In the genomic region with DNA sequence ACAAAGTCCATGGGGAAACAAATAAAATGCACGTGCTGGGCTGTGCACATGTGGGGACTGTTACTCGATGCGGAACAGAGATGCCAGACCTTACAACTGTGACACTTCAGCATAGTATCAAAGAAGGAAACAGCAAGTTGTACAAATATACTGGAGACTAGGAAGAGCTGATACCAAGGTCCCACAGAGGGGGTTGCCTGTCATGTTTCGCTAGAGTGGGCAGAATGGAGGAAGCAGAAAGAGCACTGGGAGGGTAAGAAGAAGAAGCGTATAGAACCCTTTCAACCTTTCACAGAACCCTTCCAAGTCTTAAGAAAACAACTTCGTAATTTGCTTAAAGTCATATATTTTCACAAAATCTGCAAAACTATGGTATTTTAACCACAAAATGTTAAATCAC, we compare ENCODE assay signal across 21 mouse cellular contexts.
"Had no signal": no experiment of that assay in that cellular context is flagged by ENCODE, and none has a peak within 500 bp of the region (broad histone marks: within the 10 kb centered on the region; RNA-seq: fewer than 3 reads in every experiment).

No protein-coding gene starts in this region.

- H3K4me2 ChIP-seq: kidney, embryonic 15.5 days; limb, embryonic 12.5 days; limb, embryonic 15.5 days; liver, embryonic 12.5 days; liver, embryonic 15.5 days; midbrain, embryonic 12.5 days; midbrain, embryonic 15.5 days; neural tube, embryonic 12.5 days; neural tube, embryonic 15.5 days; stomach, embryonic 15.5 days had no signal

- H3K27me3 ChIP-seq: kidney, embryonic 15.5 days; limb, embryonic 12.5 days; limb, embryonic 15.5 days; liver, embryonic 12.5 days; liver, embryonic 15.5 days; midbrain, embryonic 12.5 days; midbrain, embryonic 15.5 days; neural tube, embryonic 12.5 days; neural tube, embryonic 15.5 days; stomach, embryonic 15.5 days had no signal

- H3K4me3 ChIP-seq: kidney, embryonic 15.5 days; limb, embryonic 12.5 days; limb, embryonic 15.5 days; liver, embryonic 12.5 days; liver, embryonic 15.5 days; midbrain, embryonic 12.5 days; midbrain, embryonic 15.5 days; neural tube, embryonic 12.5 days; neural tube, embryonic 15.5 days; stomach, embryonic 15.5 days had no signal

- H3K4me1 ChIP-seq: limb, embryonic 15.5 days; liver, embryonic 12.5 days; liver, embryonic 15.5 days; midbrain, embryonic 12.5 days; midbrain, embryonic 15.5 days; neural tube, embryonic 12.5 days; neural tube, embryonic 15.5 days; stomach, embryonic 15.5 days had no signal

- H3K36me3 ChIP-seq: midbrain, embryonic 15.5 days; stomach, embryonic 15.5 days had no signal

- ATAC-seq: intestine, postnatal 0 days; midbrain, embryonic 15.5 days had no signal

- H3K27ac ChIP-seq: kidney, embryonic 15.5 days; limb, embryonic 12.5 days; limb, embryonic 15.5 days; liver, embryonic 12.5 days; liver, embryonic 15.5 days; midbrain, embryonic 12.5 days; midbrain, embryonic 15.5 days; neural tube, embryonic 12.5 days; neural tube, embryonic 15.5 days; stomach, embryonic 15.5 days had no signal

- H3K9ac ChIP-seq: kidney, embryonic 15.5 days; limb, embryonic 12.5 days; limb, embryonic 15.5 days; liver, embryonic 12.5 days; liver, embryonic 15.5 days; midbrain, embryonic 12.5 days; midbrain, embryonic 15.5 days; neural tube, embryonic 12.5 days; neural tube, embryonic 15.5 days; stomach, embryonic 15.5 days had no signal

- H3K9me3 ChIP-seq: limb, embryonic 15.5 days; liver, embryonic 12.5 days; liver, embryonic 15.5 days; midbrain, embryonic 15.5 days; neural tube, embryonic 12.5 days; neural tube, embryonic 15.5 days; stomach, embryonic 15.5 days had no signal

- DNase-seq: kidney, adult 2 months; kidney, postnatal 10 days; kidney, postnatal 36 days; left cerebral cortex, postnatal 4 days; lung, adult 2 months; lung, postnatal 14 days; lung, postnatal 4 days; right cerebral cortex, adult 18-20 months; right cerebral cortex, postnatal 14 days; thymus, postnatal 25 days had no signal
